ENCODE assay signal across 15 mouse cellular contexts in the genomic region with DNA sequence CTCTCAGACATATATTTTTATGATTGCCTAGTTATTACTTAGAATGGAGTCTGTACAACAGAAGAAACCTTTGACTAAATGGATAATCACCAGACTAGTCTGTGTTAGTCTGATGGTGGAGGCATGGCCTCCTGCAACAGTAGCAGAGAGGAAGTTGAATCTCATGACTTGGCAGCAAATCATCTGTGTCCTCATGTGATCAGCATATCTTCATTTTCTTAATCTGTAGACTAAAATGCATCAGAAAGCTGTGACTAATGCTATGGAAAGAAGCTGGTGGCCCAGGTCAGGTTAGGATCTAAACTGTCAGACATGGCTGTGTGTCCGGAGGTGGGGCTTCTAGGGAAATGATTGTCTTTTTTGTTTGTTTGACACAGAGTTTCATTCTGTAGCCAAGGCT. TPM values are rescaled to one million over a fixed set of nuclear protein-coding genes. Genes with fewer than 3 reads are reported as not detected.
DNase-seq lines count a peak whose midpoint lies in the region; ATAC-seq and TF ChIP-seq lines count a peak whose summit lies in the region.
"Had no signal": no experiment of that assay in that cellular context is flagged by ENCODE, and none has a peak within 500 bp of the region (broad histone marks: within the 10 kb centered on the region; RNA-seq: fewer than 3 reads in every experiment).

No protein-coding gene starts in this region.

- no peak for TF ChIP-seq CTCF in intestine, postnatal 0 days (IDR thresholded peaks at IDR 0.05; ENCODE audit: low read depth)
- no peak for TF ChIP-seq CTCF in hindbrain, postnatal 0 days (IDR thresholded peaks at IDR 0.05; ENCODE audit: low read depth)
- no peak for TF ChIP-seq CTCF in layer of hippocampus, adult 2 months (conservative IDR thresholded peaks at IDR 0.05)

- no peak overlapping the region for H3K4me2 ChIP-seq in intestine, postnatal 0 days (replicated peaks; ENCODE audit: low read depth)
- H3K4me2 ChIP-seq in intestine, embryonic 16.5 days (ENCODE audit: low read depth, low read length): no peak overlapping the region
- no peak overlapping the region for H3K4me2 ChIP-seq in hindbrain, postnatal 0 days (ENCODE audit: low read depth, low read length)
- H3K4me2 ChIP-seq: embryonic facial prominence, embryonic 12.5 days; lung, embryonic 14.5 days had no signal

- no peaks in the 10 kb centered on the region for H3K36me3 ChIP-seq in intestine, postnatal 0 days (ENCODE audit: control insufficient read depth, insufficient read depth)
- H3K36me3 ChIP-seq in intestine, embryonic 16.5 days (ENCODE audit: control insufficient read depth, insufficient read depth, low read length): no peaks in the 10 kb centered on the region
- H3K36me3 ChIP-seq in hindbrain, postnatal 0 days (ENCODE audit: insufficient read depth, low read length): no peaks in the 10 kb centered on the region
- H3K36me3 ChIP-seq: embryonic facial prominence, embryonic 12.5 days had no signal

- DNase-seq in 416B (ENCODE audit: low read depth) (peak; percentile 81), NIH3T3 (ENCODE audit: low read depth) (peak; percentile 27)
- DNase-seq in lung, postnatal 36 days: peak; percentile 65
- no peak for DNase-seq in hindbrain, postnatal 0 days (ENCODE audit: low spot score)
- no peak for DNase-seq in retina, embryonic 14.5 days (ENCODE audit: low spot score)
- no peak for DNase-seq in layer of hippocampus, adult 2 months (ENCODE audit: low spot score in 2 of 2)
- DNase-seq: cerebellum, adult 9-11 months; gastrocnemius, postnatal 14 days; heart, postnatal 14 days; left cerebral cortex, postnatal 4 days; lung, embryonic 14.5 days; thymus, postnatal 4 days had no signal

- H3K9me3 ChIP-seq in intestine, postnatal 0 days (ENCODE audit: control insufficient read depth): no peaks in the 10 kb centered on the region
- no peaks in the 10 kb centered on the region for H3K9me3 ChIP-seq in intestine, embryonic 16.5 days (ENCODE audit: control insufficient read depth, low read length)
- no peaks in the 10 kb centered on the region for H3K9me3 ChIP-seq in hindbrain, postnatal 0 days (ENCODE audit: low read length)
- H3K9me3 ChIP-seq: embryonic facial prominence, embryonic 12.5 days had no signal

- 0 out of 2 replicates have a peak, but pooled peaks have one; percentile 35 for ATAC-seq in intestine, postnatal 0 days
- no peak for ATAC-seq in intestine, embryonic 16.5 days
- ATAC-seq in hindbrain, postnatal 0 days: no peak

- no peaks in the 10 kb centered on the region for H3K27me3 ChIP-seq in intestine, postnatal 0 days (replicated peaks; ENCODE audit: control insufficient read depth, insufficient read depth, low read length)
- H3K27me3 ChIP-seq in intestine, embryonic 16.5 days (replicated peaks; ENCODE audit: control insufficient read depth, insufficient read depth, low read length): no peaks in the 10 kb centered on the region
- no peaks in the 10 kb centered on the region for H3K27me3 ChIP-seq in hindbrain, postnatal 0 days (ENCODE audit: insufficient read depth, low read length)
- H3K27me3 ChIP-seq: embryonic facial prominence, embryonic 12.5 days had no signal

- no peaks in the 10 kb centered on the region for H3K4me1 ChIP-seq in intestine, postnatal 0 days (replicated peaks; ENCODE audit: control insufficient read depth, insufficient read depth, low read length)
- H3K4me1 ChIP-seq in intestine, embryonic 16.5 days (ENCODE audit: control insufficient read depth, insufficient read depth, low read length): no peaks in the 10 kb centered on the region
- no peaks in the 10 kb centered on the region for H3K4me1 ChIP-seq in hindbrain, postnatal 0 days (ENCODE audit: insufficient read depth, low read length)
- H3K4me1 ChIP-seq: embryonic facial prominence, embryonic 12.5 days had no signal

- no peak overlapping the region for H3K4me3 ChIP-seq in intestine, postnatal 0 days (ENCODE audit: low read depth, low read length)
- H3K4me3 ChIP-seq in intestine, embryonic 16.5 days (ENCODE audit: low read length): no peak overlapping the region
- no peak overlapping the region for H3K4me3 ChIP-seq in hindbrain, postnatal 0 days (ENCODE audit: low read length)
- no peak overlapping the region for H3K4me3 ChIP-seq in layer of hippocampus, adult 2 months
- H3K4me3 ChIP-seq: embryonic facial prominence, embryonic 12.5 days had no signal

- H3K9ac ChIP-seq in intestine, postnatal 0 days (ENCODE audit: low read depth, low read length): no peak overlapping the region
- no peak overlapping the region for H3K9ac ChIP-seq in intestine, embryonic 16.5 days (ENCODE audit: low read depth, low read length)
- H3K9ac ChIP-seq in hindbrain, postnatal 0 days (replicated peaks; ENCODE audit: low read length): no peak overlapping the region
- H3K9ac ChIP-seq: embryonic facial prominence, embryonic 12.5 days; lung, embryonic 14.5 days had no signal

- 82% methylated on average over 1 of the region's 1 CpGs for WGBS in intestine, postnatal 0 days
- WGBS in intestine, embryonic 16.5 days: 74% methylated on average over 1 of the region's 1 CpGs
- 88% methylated on average over 1 of the region's 1 CpGs for WGBS in hindbrain, postnatal 0 days

- no peak overlapping the region for H3K27ac ChIP-seq in intestine, postnatal 0 days (ENCODE audit: low read depth, low read length)
- no peak overlapping the region for H3K27ac ChIP-seq in intestine, embryonic 16.5 days (ENCODE audit: low read length)
- H3K27ac ChIP-seq in hindbrain, postnatal 0 days: no peak overlapping the region
- H3K27ac ChIP-seq in layer of hippocampus, adult 2 months: no peak overlapping the region
- H3K27ac ChIP-seq: embryonic facial prominence, embryonic 12.5 days had no signal

RNA-seq across cellular contexts. Expression of gene Lgals8, which starts 3.7 kb away (rescaled TPM):
- polyA plus RNA-seq in intestine, postnatal 0 days (2015; fragmentation: Nextera tagmentation; extraction: Ambion mirVana): 53.2 and 55.6 TPM in 2 replicates
- polyA plus RNA-seq in intestine, embryonic 16.5 days (2015; fragmentation: Nextera tagmentation; extraction: Ambion mirVana): 39.3 and 42.5 TPM in 2 replicates
- total RNA-seq in hindbrain, postnatal 0 days (2014; rRNA removed): 19.6 and 20.1 TPM in 2 replicates
- polyA plus RNA-seq in hindbrain, postnatal 0 days (2015; fragmentation: Nextera tagmentation; extraction: Ambion mirVana): 28.6 and 30.0 TPM in 2 replicates
- 10 to 100 TPM; 35.1 to 37.2 TPM for total RNA-seq in layer of hippocampus, adult 2 months (2021)

RNA-seq across cellular contexts. Expression of gene Edaradd, which starts 51.8 kb away (rescaled TPM):
- 0.14 and 0.17 TPM in 2 replicates for polyA plus RNA-seq in intestine, postnatal 0 days (2015; fragmentation: Nextera tagmentation; extraction: Ambion mirVana)
- polyA plus RNA-seq in intestine, embryonic 16.5 days (2015; fragmentation: Nextera tagmentation; extraction: Ambion mirVana): 1.7 TPM in 2 replicates
- 1.5 TPM in 2 replicates for total RNA-seq in hindbrain, postnatal 0 days (2014; rRNA removed)
- 1.2 TPM in 2 replicates for polyA plus RNA-seq in hindbrain, postnatal 0 days (2015; fragmentation: Nextera tagmentation; extraction: Ambion mirVana)
- total RNA-seq in layer of hippocampus, adult 2 months (2021): under 1 TPM; 0.26 to 0.29 TPM

Comparison
In these comparisons a context has a peak if more than half of its experiments do, and no peak if none do; other contexts are left out.
1. DNase-seq: peak in 416B (single experiment), NIH3T3 (single experiment) and lung, postnatal 36 days (single experiment); none in hindbrain, postnatal 0 days (single experiment), retina, embryonic 14.5 days (single experiment) and layer of hippocampus, adult 2 months (0 of 2).